Mouse (Mus musculus) CH12.LX (cell line): ENCODE results near the gene Cdc34.

Experiments used
- CHD1 ChIP-seq: IDR thresholded peaks from 2 replicates; pipeline ENCODE4 v1.6.1; 2012; ENCODE audit warnings: low read depth, low read length, improper control_type of control experiment, inconsistent platforms
- CTCF ChIP-seq, 2 experiments: IDR thresholded peaks in 1 of 2; conservative IDR thresholded peaks in 1 of 2; 2 replicates each; pipeline ENCODE4 v1.5.1; 2011 to 2012; ENCODE audit warnings: low read depth in 2 of 2, low read length in 2 of 2, improper control_type of control experiment in 1 of 2, inconsistent platforms in 1 of 2, mild to moderate bottlenecking in 1 of 2, moderate library complexity in 1 of 2
- JUND ChIP-seq: conservative IDR thresholded peaks from 2 replicates; pipeline ENCODE4 v1.6.1; 2011; ENCODE audit warnings: low read depth, low read length, improper control_type of control experiment
- MXI1 ChIP-seq: IDR thresholded peaks from 2 replicates; pipeline ENCODE4 v1.6.1; 2011; ENCODE audit warnings: mild to moderate bottlenecking, low read depth, low read length, improper control_type of control experiment
- POLR2A ChIP-seq: IDR thresholded peaks from 2 replicates; pipeline ENCODE4 v1.6.1; 2011; ENCODE audit warnings: low read depth, mild to moderate bottlenecking, improper control_type of control experiment, low read length
- RAD21 ChIP-seq: IDR thresholded peaks from 2 replicates; pipeline ENCODE4 v1.6.1; 2011; ENCODE audit warnings: low read depth, mild to moderate bottlenecking, low read length, improper control_type of control experiment, moderate library complexity
- ZNF384 ChIP-seq: IDR thresholded peaks from 2 replicates; pipeline ENCODE4 v1.6.1; 2012; ENCODE audit warnings: low read depth, low read length, improper control_type of control experiment, inconsistent platforms

DNA sequence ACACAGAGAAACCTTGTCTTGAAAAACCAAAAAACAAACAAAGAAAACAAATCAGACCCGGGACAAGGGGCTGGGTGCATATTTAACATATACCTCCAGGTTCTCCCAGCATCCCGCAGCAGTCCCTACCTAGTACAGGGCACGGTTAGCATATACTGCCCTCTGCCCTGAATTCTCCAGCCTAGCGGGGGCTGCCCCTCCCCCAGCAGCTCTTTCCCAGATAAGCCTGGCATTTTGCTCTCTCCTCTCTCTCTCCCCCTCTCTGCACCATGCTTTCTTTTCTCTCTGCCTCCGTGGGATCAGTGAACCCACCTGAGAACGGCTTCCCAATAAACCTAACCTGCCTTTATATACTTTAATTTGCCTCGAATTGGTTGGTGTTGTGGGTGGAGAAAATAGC, 18.7 kb downstream of the Cdc34 start:
- TF ChIP-seq JUND (no peak), CTCF (conservative IDR thresholded peaks at IDR 0.05 in 1 of 2, IDR thresholded peaks at IDR 0.05 in 1 of 2; ENCODE audit: low read depth in 2 of 2, low read length in 2 of 2) (no peak), POLR2A (no peak), CHD1 (no peak), RAD21 (no peak), ZNF384 (no peak), MXI1 (no peak)
